Mouse (Mus musculus): Measurements from ENCODE around the gene Utrn. TPM values are rescaled to one million over a fixed set of nuclear protein-coding genes. Genes with fewer than 3 reads are reported as not detected.

The Utrn gene
- total RNA-seq, 2 experiments from 2014 or later = 68.5 to 96.0 TPM

GRCm38 (mm10) chr10:12587318-12587717 lies 281.8 kb downstream of the Utrn start:
- DNase-seq = no peak

DNA sequence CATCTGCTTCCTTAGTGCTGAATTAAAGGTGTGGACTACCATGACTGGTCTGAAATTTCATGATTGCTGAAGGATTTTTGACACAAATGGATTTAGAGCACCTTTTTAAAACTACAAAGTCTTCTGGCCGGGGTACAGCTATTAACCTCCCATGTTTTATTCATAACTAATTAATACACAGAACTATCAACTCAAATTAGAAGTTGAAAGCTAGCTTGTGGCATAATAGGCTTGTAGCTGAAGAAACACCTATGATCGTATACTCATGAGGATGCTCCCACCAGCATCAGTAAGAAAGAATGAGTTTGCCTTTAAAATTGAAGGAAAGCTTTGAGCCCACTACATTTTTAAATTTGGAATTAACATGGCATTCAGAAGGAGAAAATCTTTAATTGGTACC lies 282.3 kb downstream of the Utrn start:
- DNase-seq = no peak

DNA sequence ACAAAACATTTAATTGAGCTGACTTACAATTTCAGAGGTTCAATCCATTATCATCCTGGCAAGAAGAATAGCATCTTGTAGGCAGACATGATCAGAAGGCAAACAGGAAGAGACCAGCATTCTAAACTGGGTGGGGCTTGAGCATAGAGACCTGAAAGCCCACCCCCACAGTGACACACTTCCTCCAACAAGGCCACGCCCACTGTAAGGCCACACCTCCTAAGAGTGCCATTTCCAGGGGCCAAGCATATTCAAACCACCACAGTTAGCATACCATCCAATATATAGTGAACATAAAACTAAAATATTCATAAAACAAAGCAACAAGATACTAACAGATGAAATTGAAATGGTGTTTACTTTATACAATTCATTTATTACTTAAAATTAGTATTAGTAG lies 283.0 kb downstream of the Utrn start:
- no peak for DNase-seq

DNA sequence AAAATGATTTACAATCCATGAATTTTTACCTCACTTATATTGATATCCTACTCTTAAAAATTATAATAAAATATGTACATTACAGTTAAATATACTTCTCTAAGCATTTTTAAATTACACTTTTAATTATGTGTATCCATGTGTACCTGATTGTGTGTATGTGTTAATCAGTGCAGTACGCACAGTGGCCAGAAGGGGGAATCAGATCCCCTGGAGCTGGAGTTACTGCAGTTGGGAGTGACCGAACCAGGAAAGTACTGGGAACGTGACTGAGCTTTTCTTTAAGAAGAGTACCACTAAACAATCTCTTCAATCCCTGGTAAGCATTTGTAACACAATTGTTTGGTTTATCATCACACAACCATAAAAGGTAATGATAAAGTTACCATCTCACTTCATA lies 285.7 kb downstream of the Utrn start:
- DNase-seq = no peak

DNA sequence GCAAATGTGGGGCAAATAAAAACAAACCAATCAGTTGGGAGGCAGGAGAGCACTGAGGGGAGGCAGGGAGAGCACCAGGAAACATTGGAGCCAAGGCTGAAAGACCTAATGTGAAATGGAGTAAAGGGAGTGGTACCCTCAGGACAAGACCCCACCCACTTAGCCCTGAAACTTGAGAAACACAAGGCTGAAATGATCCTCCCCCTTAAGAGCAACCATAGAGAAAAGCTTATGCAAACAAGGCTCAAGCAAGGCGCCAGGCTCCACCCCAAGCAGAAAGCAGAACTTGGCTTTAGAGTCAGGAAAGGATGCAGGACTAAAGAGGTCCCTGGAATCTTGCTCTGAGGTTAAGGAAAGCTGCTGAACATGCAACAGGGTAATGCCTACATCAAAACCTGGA lies 290.1 kb downstream of the Utrn start:
- DNase-seq = no peak

DNA sequence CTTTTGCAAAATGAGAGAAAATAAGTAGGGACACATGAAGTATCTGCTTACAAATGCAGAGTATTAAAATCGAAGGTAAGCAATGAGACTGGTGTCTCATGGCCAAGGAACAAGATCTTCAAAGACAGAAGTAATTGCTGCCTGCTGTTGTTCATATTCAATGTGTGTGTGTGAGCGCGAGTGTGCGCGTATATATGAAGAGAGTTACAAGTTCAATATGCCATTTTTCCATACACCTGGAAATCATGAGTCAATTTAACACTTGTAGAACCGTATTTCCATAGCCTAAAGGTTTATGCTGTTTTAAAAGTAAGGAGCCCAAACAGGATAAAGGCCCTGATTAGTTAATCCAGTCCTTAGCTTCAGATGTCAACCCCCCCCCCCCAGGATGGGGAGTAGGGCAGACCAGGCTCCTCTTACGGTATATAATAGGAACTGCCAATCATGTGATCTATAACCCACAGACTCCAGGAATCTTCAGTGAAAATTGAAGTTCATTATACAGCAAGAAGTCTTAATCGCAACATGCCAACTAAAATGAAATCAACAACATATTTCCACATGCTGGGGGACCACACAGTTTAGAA lies 293.2 kb downstream of the Utrn start:
- no peak for DNase-seq

- no peak for DNase-seq
Observed at GRCm38 (mm10) chr10:12574760-12575159, 294.4 kb downstream of the Utrn start.

DNA sequence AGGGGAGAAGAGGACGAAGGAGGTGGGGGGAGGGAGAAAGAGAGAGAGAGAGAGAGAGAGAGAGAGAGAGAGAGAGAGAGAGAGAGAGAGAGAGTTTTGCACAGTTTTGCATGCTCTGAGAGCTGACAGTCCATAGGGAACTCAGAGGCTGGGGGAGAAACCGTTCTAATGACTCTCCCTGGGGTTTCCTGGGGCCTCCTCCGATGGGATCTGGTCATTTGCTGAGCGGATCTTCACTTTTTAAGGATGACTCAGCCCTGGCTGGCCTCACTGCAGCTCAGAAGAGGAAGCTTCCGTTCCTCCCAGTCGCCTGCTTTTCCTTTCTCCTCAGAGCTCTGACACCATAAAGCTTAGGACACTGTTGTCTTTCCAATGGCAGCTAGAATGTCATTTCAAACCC lies 295.6 kb downstream of the Utrn start:
- DNase-seq = peak; percentile 16

DNA sequence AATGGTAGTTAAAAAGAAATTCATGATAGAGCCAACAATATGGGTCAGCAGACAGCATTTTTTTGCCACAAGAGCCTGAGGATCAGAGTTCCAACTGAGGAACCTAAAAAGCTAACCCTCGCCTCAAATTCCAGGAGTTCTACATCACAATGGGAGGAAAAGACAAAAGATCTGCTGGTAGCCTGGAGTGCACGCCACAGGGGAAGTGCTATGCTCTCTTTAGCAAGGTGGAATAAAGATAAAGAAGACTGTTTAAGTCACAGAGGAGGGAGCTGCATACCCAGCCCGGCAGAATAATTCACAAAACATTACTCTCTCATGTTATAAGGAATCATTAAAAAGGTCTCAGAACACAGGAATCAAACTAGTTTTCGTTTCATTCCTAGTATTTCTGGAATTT lies 296.4 kb downstream of the Utrn start:
- no peak for DNase-seq

DNA sequence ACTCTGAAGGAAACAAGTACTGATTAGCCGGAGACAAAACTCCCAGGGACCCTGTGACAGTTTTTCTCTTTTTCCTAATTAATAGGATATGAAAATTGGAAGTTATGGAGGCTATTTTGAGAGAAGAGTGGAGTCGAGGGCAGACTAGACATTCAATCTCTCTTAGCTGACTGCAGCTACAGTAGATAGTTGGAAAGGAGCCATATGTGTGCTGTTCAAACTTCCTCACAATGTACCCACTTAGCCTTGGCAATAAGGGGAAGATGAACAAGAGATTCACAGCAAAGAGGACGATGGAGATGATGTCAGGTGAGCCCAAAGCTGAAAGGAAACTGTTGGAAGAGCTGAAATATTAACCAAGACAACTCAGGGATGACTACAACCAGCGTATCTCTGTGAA lies 304.7 kb downstream of the Utrn start:
- no peak for DNase-seq

DNA sequence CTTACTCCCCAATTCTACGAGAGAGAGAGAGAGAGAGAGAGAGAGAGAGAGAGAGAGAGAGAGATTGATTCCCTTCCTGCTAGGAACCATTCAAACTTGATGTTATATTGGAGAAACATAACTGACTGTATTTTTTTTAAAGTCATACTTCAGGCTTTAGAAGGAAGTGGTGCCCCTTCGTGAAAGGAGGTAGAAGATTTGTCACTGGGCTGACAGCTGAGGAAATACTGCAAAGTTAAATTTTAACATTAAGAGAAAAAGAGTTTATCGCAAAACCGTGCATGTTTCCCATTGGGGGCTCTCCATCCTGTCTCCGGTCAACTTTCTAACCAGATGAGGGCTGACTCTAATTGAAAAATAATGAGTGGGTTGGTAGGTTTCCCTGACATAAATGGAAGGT lies 310.4 kb downstream of the Utrn start:
- DNase-seq = no peak

- no peak for DNase-seq
Observed at GRCm38 (mm10) chr10:12554090-12554718, 315.0 kb downstream of the Utrn start.

GRCm38 (mm10) chr10:12552890-12553278 lies 316.3 kb downstream of the Utrn start:
- DNase-seq = no peak

GRCm38 (mm10) chr10:12552196-12552889 lies 316.8 kb downstream of the Utrn start:
- DNase-seq = no peak

DNA sequence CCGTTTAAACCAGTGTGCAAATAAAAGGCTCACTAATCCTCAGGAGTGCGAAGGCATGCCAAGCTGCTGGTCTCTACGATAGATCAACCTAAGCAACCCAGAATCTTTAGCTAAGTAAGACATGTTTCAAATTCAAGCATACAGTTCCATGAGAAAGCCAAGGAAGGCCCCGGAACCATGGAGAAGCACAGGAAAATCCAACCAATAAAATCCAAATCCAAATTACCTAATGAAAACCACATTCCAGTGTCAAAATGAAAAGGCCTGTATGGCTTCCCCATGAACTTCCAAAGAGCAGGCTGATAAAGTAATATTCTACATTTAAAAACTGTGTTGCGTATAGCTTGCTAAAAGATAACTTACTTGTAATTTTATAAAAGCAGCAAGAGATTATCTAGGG lies 317.4 kb downstream of the Utrn start:
- no peak for DNase-seq

DNA sequence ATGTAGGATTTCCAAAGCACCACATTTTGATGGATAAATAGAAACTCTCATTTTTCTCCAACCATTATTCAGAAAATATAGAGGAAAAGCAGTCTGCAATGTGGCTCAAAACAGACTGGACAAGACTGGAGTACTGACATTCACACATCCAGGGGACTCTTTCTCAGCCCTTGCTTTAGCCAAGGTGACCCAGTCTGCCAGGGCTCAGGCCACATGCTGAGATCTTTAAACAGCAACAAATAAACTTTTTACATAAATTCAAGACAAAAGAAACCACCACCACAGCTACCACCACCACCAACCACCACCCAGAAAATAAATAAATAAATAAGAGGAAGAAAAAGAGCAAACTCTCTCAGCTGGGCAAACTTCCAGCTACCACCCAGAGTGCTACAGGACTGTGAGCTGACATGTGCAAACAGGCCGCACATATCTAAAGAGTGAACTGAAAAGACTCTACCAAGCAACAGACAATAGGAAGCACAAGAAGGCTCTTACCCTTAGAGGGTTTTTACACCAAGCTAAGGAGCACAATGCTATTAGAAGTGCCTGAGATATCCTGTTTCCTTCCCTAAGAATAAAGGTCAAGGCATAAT lies 319.1 kb downstream of the Utrn start:
- no peak for DNase-seq

- no peak for DNase-seq
Observed at GRCm38 (mm10) chr10:12549261-12549660, 319.9 kb downstream of the Utrn start.

GRCm38 (mm10) chr10:12548616-12549084 lies 320.5 kb downstream of the Utrn start:
- peak; percentile 47 for DNase-seq

- no peak for DNase-seq
Observed at GRCm38 (mm10) chr10:12547037-12547625, 322.0 kb downstream of the Utrn start.

GRCm38 (mm10) chr10:12545440-12545839 lies 323.7 kb downstream of the Utrn start:
- no peak for DNase-seq

GRCm38 (mm10) chr10:12541757-12542156 lies 327.4 kb downstream of the Utrn start:
- no peak for DNase-seq

- no peak for DNase-seq
Observed at GRCm38 (mm10) chr10:12535272-12535671, 333.9 kb downstream of the Utrn start.

GRCm38 (mm10) chr10:12534801-12535200 lies 334.4 kb downstream of the Utrn start:
- no peak for DNase-seq
